Mouse (Mus musculus): ENCODE measurements at regions not wholly inside any gene's neighbourhood (a gene's known extent, or its start where the extent isn't known, plus 50 kb on each side); places are given as distances from the start of the nearest gene placed in this dataset.
A peak's percentile ranks its signal among the peaks of the same experiment; 100 is the strongest.

GRCm38 (mm10) chr12:112430104-112430846 lies 59.0 kb upstream of the A530016L24Rik start:
- H3K4me2 ChIP-seq, result no peak overlapping the region
- WGBS, result 22% methylated on average over 22 of the region's 22 CpGs
- H3K4me3 ChIP-seq (replicated peaks), result no peak overlapping the region
- H3K9ac ChIP-seq (replicated peaks), result no peak overlapping the region
- H3K36me3 ChIP-seq, result no peaks in the 10 kb centered on the region
- no peaks in the 10 kb centered on the region for H3K9me3 ChIP-seq (replicated peaks)
- H3K4me1 ChIP-seq, result peaks cover 55% of the 10 kb centered on the region
- H3K27ac ChIP-seq (replicated peaks), result no peak overlapping the region
- H3K27me3 ChIP-seq (replicated peaks), result peaks cover 5% of the 10 kb centered on the region; the same call in 1 of the 2 replicates
- no peak for ATAC-seq (ENCODE audit: low FRiP score)

- Histone ChIP-seq H3K9me3 (replicated peaks) (no peaks in the 10 kb centered on the region), H3K4me2 (no peak overlapping the region), H3K9ac (replicated peaks) (no peak overlapping the region), H3K27me3 (replicated peaks) (peaks cover 9% of the 10 kb centered on the region; the same call in 1 of the 2 replicates), H3K36me3 (no peaks in the 10 kb centered on the region), H3K4me3 (replicated peaks) (no peak overlapping the region), H3K4me1 (peaks cover 51% of the 10 kb centered on the region), H3K27ac (replicated peaks) (no peak overlapping the region)
- ATAC-seq (ENCODE audit: low FRiP score), result no peak
- WGBS, result 18% methylated on average over 12 of the region's 12 CpGs
Measured at GRCm38 (mm10) chr12:112433315-112433714, 55.9 kb upstream of the A530016L24Rik start.

GRCm38 (mm10) chr12:112434673-112435294 lies 54.5 kb upstream of the A530016L24Rik start:
- ATAC-seq (ENCODE audit: low FRiP score), result no peak
- Histone ChIP-seq H3K27ac (replicated peaks) (peak overlapping the region; percentile 38; the same call in 1 of the 2 replicates), H3K4me2 (0 out of 2 replicates have a peak overlapping the region, but pooled peaks have one; percentile 7), H3K4me3 (replicated peaks) (no peak overlapping the region), H3K9ac (replicated peaks) (peak overlapping the region; percentile 1; the same call in 1 of the 2 replicates), H3K27me3 (replicated peaks) (peaks cover 9% of the 10 kb centered on the region; the same call in 1 of the 2 replicates), H3K36me3 (no peaks in the 10 kb centered on the region), H3K9me3 (replicated peaks) (no peaks in the 10 kb centered on the region), H3K4me1 (peaks cover 38% of the 10 kb centered on the region)
- 45% methylated on average over 3 of the region's 3 CpGs for WGBS

GRCm38 (mm10) chr12:112435295-112436110 lies 53.7 kb upstream of the A530016L24Rik start:
- Histone ChIP-seq H3K9ac (replicated peaks) (peak overlapping the region; percentile 1; the same call in 1 of the 2 replicates), H3K27me3 (replicated peaks) (peaks cover 9% of the 10 kb centered on the region; the same call in 1 of the 2 replicates), H3K4me3 (replicated peaks) (no peak overlapping the region), H3K27ac (replicated peaks) (peak overlapping the region; percentile 38; the same call in 1 of the 2 replicates), H3K4me1 (peaks cover 31% of the 10 kb centered on the region), H3K36me3 (no peaks in the 10 kb centered on the region), H3K9me3 (replicated peaks) (no peaks in the 10 kb centered on the region), H3K4me2 (peak overlapping the region; percentile 7; the same call in 1 of the 2 replicates)
- ATAC-seq (ENCODE audit: low FRiP score), result peak; percentile 57
- 32% methylated on average over 21 of the region's 21 CpGs for WGBS

GRCm38 (mm10) chr12:112437046-112437445 lies 52.2 kb upstream of the A530016L24Rik start:
- Histone ChIP-seq H3K4me2 (no peak overlapping the region), H3K4me3 (replicated peaks) (no peak overlapping the region), H3K36me3 (no peaks in the 10 kb centered on the region), H3K27ac (replicated peaks) (no peak overlapping the region), H3K4me1 (peaks cover 27% of the 10 kb centered on the region), H3K9ac (replicated peaks) (no peak overlapping the region), H3K27me3 (replicated peaks) (peaks cover 9% of the 10 kb centered on the region; the same call in 1 of the 2 replicates), H3K9me3 (replicated peaks) (no peaks in the 10 kb centered on the region)
- no peak for ATAC-seq (ENCODE audit: low FRiP score)
- whole genome bisulfite sequencing, result 68% methylated on average over 3 of the region's 3 CpGs

GRCm38 (mm10) chr12:112438206-112438605 lies 51.0 kb upstream of the A530016L24Rik start:
- H3K27ac ChIP-seq (replicated peaks), result no peak overlapping the region
- no peaks in the 10 kb centered on the region for H3K36me3 ChIP-seq
- peaks cover 4% of the 10 kb centered on the region; the same call in 1 of the 2 replicates for H3K27me3 ChIP-seq (replicated peaks)
- peaks cover 22% of the 10 kb centered on the region for H3K4me1 ChIP-seq
- no peak for ATAC-seq (ENCODE audit: low FRiP score)
- no peak overlapping the region for H3K4me3 ChIP-seq (replicated peaks)
- WGBS, result 81% methylated on average over 8 of the region's 8 CpGs
- H3K9ac ChIP-seq (replicated peaks), result no peak overlapping the region
- no peak overlapping the region for H3K4me2 ChIP-seq
- H3K9me3 ChIP-seq (replicated peaks), result no peaks in the 10 kb centered on the region

Measured in neural tube, embryonic 15.5 days (tissue).